Mouse (Mus musculus): ENCODE data around the gene Aste1. TPM values are rescaled to one million over a fixed set of nuclear protein-coding genes. Genes with fewer than 3 reads are reported as not detected.

Aste1 gene
- polyA plus RNA-seq, 1 experiment from 2014 or later: 8.1 TPM

GRCm38 (mm10) chr9:105387403-105387802 is 7.8 kb upstream of the Aste1 start:
- WGBS: 76% methylated on average over 5 of the region's 5 CpGs

GRCm38 (mm10) chr9:105389289-105389688 is 5.9 kb upstream of the Aste1 start:
- 14% methylated on average over 4 of the region's 4 CpGs for WGBS
- H3K4me3 ChIP-seq (ENCODE audit: low read depth, low read length): no peak overlapping the region

More at GRCm38 (mm10) chr9:105387403-105387802, 7.8 kb upstream of the Aste1 start:
- H3K36me3 ChIP-seq (ENCODE audit: control insufficient read depth, insufficient read depth, low read length): no peaks in the 10 kb centered on the region
- H3K9ac ChIP-seq (ENCODE audit: low read length): no peak overlapping the region
- DNase-seq (ENCODE audit: low spot score): no peak
- no peaks in the 10 kb centered on the region for H3K9me3 ChIP-seq (ENCODE audit: control insufficient read depth, low read length)
- no peak overlapping the region for H3K4me2 ChIP-seq (replicated peaks; ENCODE audit: low read depth)
- no peak for ATAC-seq (ENCODE audit: low FRiP score, low TSS enrichment)
- H3K4me3 ChIP-seq (ENCODE audit: low read depth, low read length): no peak overlapping the region
- no peaks in the 10 kb centered on the region for H3K27me3 ChIP-seq (ENCODE audit: control insufficient read depth, insufficient read depth, low read length)
- H3K27ac ChIP-seq (replicated peaks): no peak overlapping the region
- no peak for TF ChIP-seq CTCF (IDR thresholded peaks at IDR 0.05; ENCODE audit: low read depth)
- no peak for TF ChIP-seq EP300 (optimal IDR thresholded peaks at IDR 0.05)
- H3K4me1 ChIP-seq (replicated peaks; ENCODE audit: control insufficient read depth, insufficient read depth): no peaks in the 10 kb centered on the region

GRCm38 (mm10) chr9:105390616-105391015 is 4.6 kb upstream of the Aste1 start:
- no peak for ATAC-seq (ENCODE audit: low FRiP score, low TSS enrichment)
- TF ChIP-seq CTCF (IDR thresholded peaks at IDR 0.05; ENCODE audit: low read depth): no peak
- TF ChIP-seq EP300 (optimal IDR thresholded peaks at IDR 0.05): no peak
- 50% methylated on average over 5 of the region's 5 CpGs for WGBS

More at GRCm38 (mm10) chr9:105389289-105389688, 5.9 kb upstream of the Aste1 start:
- DNase-seq (ENCODE audit: low spot score) (peak; percentile 73), ATAC-seq (ENCODE audit: low FRiP score, low TSS enrichment) (no peak)
- TF ChIP-seq EP300 (optimal IDR thresholded peaks at IDR 0.05): no peak
- peak; percentile 93 for TF ChIP-seq CTCF (IDR thresholded peaks at IDR 0.05; ENCODE audit: low read depth)
- no peaks in the 10 kb centered on the region for H3K9me3 ChIP-seq (ENCODE audit: control insufficient read depth, low read length)
- no peaks in the 10 kb centered on the region for H3K36me3 ChIP-seq (ENCODE audit: control insufficient read depth, insufficient read depth, low read length)
- no peak overlapping the region for H3K27ac ChIP-seq (replicated peaks)
- H3K27me3 ChIP-seq (ENCODE audit: control insufficient read depth, insufficient read depth, low read length): no peaks in the 10 kb centered on the region
- no peak overlapping the region for H3K9ac ChIP-seq (ENCODE audit: low read length)
- H3K4me2 ChIP-seq (replicated peaks; ENCODE audit: low read depth): no peak overlapping the region
- H3K4me1 ChIP-seq (replicated peaks; ENCODE audit: control insufficient read depth, insufficient read depth): no peaks in the 10 kb centered on the region

GRCm38 (mm10) chr9:105394720-105395119 is 472 bp upstream of the Aste1 start:
- Histone ChIP-seq H3K36me3 (ENCODE audit: control insufficient read depth, insufficient read depth, low read length) (no peaks in the 10 kb centered on the region), H3K27me3 (ENCODE audit: control insufficient read depth, insufficient read depth, low read length) (no peaks in the 10 kb centered on the region), H3K4me2 (replicated peaks; ENCODE audit: low read depth) (peak overlapping the region; percentile 78), H3K4me3 (ENCODE audit: low read depth, low read length) (peak overlapping the region; percentile 65), H3K9me3 (ENCODE audit: control insufficient read depth, low read length) (no peaks in the 10 kb centered on the region), H3K9ac (ENCODE audit: low read length) (peak overlapping the region; percentile 71; the same call in 1 of the 2 replicates), H3K27ac (replicated peaks) (no peak overlapping the region), H3K4me1 (replicated peaks; ENCODE audit: control insufficient read depth, insufficient read depth) (no peaks in the 10 kb centered on the region)
- no peak for DNase-seq (ENCODE audit: low spot score)
- 16% methylated on average over 11 of the region's 11 CpGs for whole genome bisulfite sequencing
- ATAC-seq (ENCODE audit: low FRiP score, low TSS enrichment): 0 out of 2 replicates have a peak, but pooled peaks have one; percentile 4
- no peak for TF ChIP-seq CTCF (IDR thresholded peaks at IDR 0.05; ENCODE audit: low read depth)
- no peak for TF ChIP-seq EP300 (optimal IDR thresholded peaks at IDR 0.05)

More at GRCm38 (mm10) chr9:105390616-105391015, 4.6 kb upstream of the Aste1 start:
- Histone ChIP-seq H3K9ac (ENCODE audit: low read length) (no peak overlapping the region), H3K27ac (replicated peaks) (no peak overlapping the region), H3K4me3 (ENCODE audit: low read depth, low read length) (no peak overlapping the region), H3K4me2 (replicated peaks; ENCODE audit: low read depth) (no peak overlapping the region), H3K4me1 (replicated peaks; ENCODE audit: control insufficient read depth, insufficient read depth) (no peaks in the 10 kb centered on the region), H3K9me3 (ENCODE audit: control insufficient read depth, low read length) (no peaks in the 10 kb centered on the region), H3K36me3 (ENCODE audit: control insufficient read depth, insufficient read depth, low read length) (no peaks in the 10 kb centered on the region), H3K27me3 (ENCODE audit: control insufficient read depth, insufficient read depth, low read length) (no peaks in the 10 kb centered on the region)
- no peak for DNase-seq (ENCODE audit: low spot score)

GRCm38 (mm10) chr9:105408549-105408948 is 13.4 kb downstream of the Aste1 start:
- no peaks in the 10 kb centered on the region for H3K4me1 ChIP-seq (replicated peaks; ENCODE audit: control insufficient read depth, insufficient read depth)
- H3K4me2 ChIP-seq (replicated peaks; ENCODE audit: low read depth): no peak overlapping the region
- no peaks in the 10 kb centered on the region for H3K9me3 ChIP-seq (ENCODE audit: control insufficient read depth, low read length)
- no peaks in the 10 kb centered on the region for H3K27me3 ChIP-seq (ENCODE audit: control insufficient read depth, insufficient read depth, low read length)
- 89% methylated on average over 6 of the region's 6 CpGs for WGBS
- H3K4me3 ChIP-seq (ENCODE audit: low read depth, low read length): no peak overlapping the region
- H3K27ac ChIP-seq (replicated peaks): no peak overlapping the region
- TF ChIP-seq EP300 (optimal IDR thresholded peaks at IDR 0.05): no peak
- peak; percentile 25 for TF ChIP-seq CTCF (IDR thresholded peaks at IDR 0.05; ENCODE audit: low read depth)
- no peaks in the 10 kb centered on the region for H3K36me3 ChIP-seq (ENCODE audit: control insufficient read depth, insufficient read depth, low read length)
- no peak overlapping the region for H3K9ac ChIP-seq (ENCODE audit: low read length)
- DNase-seq (ENCODE audit: low spot score) (no peak), ATAC-seq (ENCODE audit: low FRiP score, low TSS enrichment) (no peak)

GRCm38 (mm10) chr9:105459032-105459431 is 63.8 kb downstream of the Aste1 start:
- 76% methylated on average over 13 of the region's 13 CpGs for WGBS
- Histone ChIP-seq H3K27me3 (ENCODE audit: control insufficient read depth, insufficient read depth, low read length) (no peaks in the 10 kb centered on the region), H3K4me3 (ENCODE audit: low read depth, low read length) (no peak overlapping the region), H3K9me3 (ENCODE audit: control insufficient read depth, low read length) (no peaks in the 10 kb centered on the region), H3K36me3 (ENCODE audit: control insufficient read depth, insufficient read depth, low read length) (peaks cover 8% of the 10 kb centered on the region), H3K4me2 (replicated peaks; ENCODE audit: low read depth) (no peak overlapping the region), H3K4me1 (replicated peaks; ENCODE audit: control insufficient read depth, insufficient read depth) (no peaks in the 10 kb centered on the region), H3K27ac (replicated peaks) (no peak overlapping the region), H3K9ac (ENCODE audit: low read length) (no peak overlapping the region)
- DNase-seq (ENCODE audit: low spot score) (no peak), ATAC-seq (ENCODE audit: low FRiP score, low TSS enrichment) (no peak)
- no peak for TF ChIP-seq EP300 (optimal IDR thresholded peaks at IDR 0.05)
- TF ChIP-seq CTCF (IDR thresholded peaks at IDR 0.05; ENCODE audit: low read depth): no peak

Data from stomach, postnatal 0 days (tissue).